Mouse (Mus musculus) liver, embryonic 14.5 days (tissue): ENCODE measurements at regions not wholly inside any gene's neighbourhood (a gene's known extent, or its start where the extent isn't known, plus 50 kb on each side); places are given as distances from the start of the nearest gene placed in this dataset.

Experiments
- ATAC-seq: fragments of 200-750 bp; cut with Nextera tagmentation; 2 replicates; pipeline ENCODE4 v1.8.0; 2017; ENCODE audit warnings: moderate number of reproducible peaks, mild to moderate bottlenecking, moderate library complexity; ENCODE audit not compliant: insufficient read depth
- DNase-seq, 3 experiments: peaks; one replicate each; pipeline ENCODE4 v3.0.0-alpha.2; 2012 to 2013; ENCODE audit warnings: low read depth in 3 of 3, low spot score in 3 of 3
- H3K27ac ChIP-seq: fragments of 300-500 bp; sonication (generic); 2 replicates; pipeline ENCODE4 v1.5.1; 2014; ENCODE audit warnings: moderate library complexity, mild to moderate bottlenecking, control low read depth, inconsistent platforms
- H3K27me3 ChIP-seq: fragments of 300-500 bp; sonication (generic); 2 replicates; pipeline ENCODE4 v1.6.1; 2014; ENCODE audit warnings: mild to moderate bottlenecking, low read length, moderate library complexity; ENCODE audit not compliant: control insufficient read depth, insufficient read depth
- H3K36me3 ChIP-seq: fragments of 300-500 bp; sonication (generic); replicated peaks from 2 replicates; pipeline ENCODE4 v1.6.1; 2014; ENCODE audit warnings: low read depth; ENCODE audit not compliant: control insufficient read depth, insufficient read depth
- H3K4me1 ChIP-seq, 2 experiments: fragments of 200-500 bp in 1 of 2; fragments of 300-500 bp in 1 of 2; sonication (generic) in 1 of 2; replicated peaks; 2 replicates each; pipeline ENCODE4 v1.6.1; 2012 to 2014; ENCODE audit warnings: antibody characterized with exemption in 1 of 2, inconsistent platforms in 1 of 2, low read length in 1 of 2; ENCODE audit not compliant: control insufficient read depth in 2 of 2, insufficient read depth in 2 of 2
- H3K4me2 ChIP-seq: fragments of 300-500 bp; sonication (generic); 2 replicates; pipeline ENCODE4 v1.6.1; 2014; ENCODE audit warnings: low read depth, mild to moderate bottlenecking, control low read depth, moderate library complexity
- H3K4me3 ChIP-seq, 2 experiments: fragments of 200-500 bp in 1 of 2; fragments of 300-500 bp in 1 of 2; sonication (generic) in 1 of 2; 2 replicates each; pipeline ENCODE4 v1.5.1; 2012 to 2014; ENCODE audit warnings: low read depth in 2 of 2, low read length in 2 of 2, mild to moderate bottlenecking in 2 of 2, control low read depth in 1 of 2, inconsistent platforms in 1 of 2, moderate library complexity in 1 of 2; ENCODE audit not compliant: insufficient read depth in 1 of 2
- H3K9ac ChIP-seq: fragments of 300-500 bp; sonication (generic); replicated peaks from 2 replicates; pipeline ENCODE4 v1.6.1; 2014; ENCODE audit warnings: mild to moderate bottlenecking, control low read depth, moderate library complexity
- H3K9me3 ChIP-seq: fragments of 300-500 bp; sonication (generic); 2 replicates; pipeline ENCODE4 v1.6.1; 2016; ENCODE audit warnings: low read length, mixed read lengths; ENCODE audit not compliant: control insufficient read depth
- CTCF ChIP-seq: IDR thresholded peaks from 2 replicates; pipeline ENCODE4 v1.5.1; 2016; ENCODE audit warnings: antibody characterized with exemption, low read depth, control low read depth
- EP300 ChIP-seq: IDR thresholded peaks from 2 replicates; pipeline ENCODE4 v1.6.1; 2016; ENCODE audit warnings: antibody characterized with exemption, low read depth
- WGBS: fragments of 180-500 bp; shearing (Covaris S2); extraction: QIAGEN DNeasy Blood & Tissue Kit; methylation state at CpG from one replicate; pipeline ENCODE4 v1.1.7; 2014; ENCODE audit not compliant: insufficient replicate concordance; 5-methylcytosine and 5-hydroxymethylcytosine counted together

DNA sequence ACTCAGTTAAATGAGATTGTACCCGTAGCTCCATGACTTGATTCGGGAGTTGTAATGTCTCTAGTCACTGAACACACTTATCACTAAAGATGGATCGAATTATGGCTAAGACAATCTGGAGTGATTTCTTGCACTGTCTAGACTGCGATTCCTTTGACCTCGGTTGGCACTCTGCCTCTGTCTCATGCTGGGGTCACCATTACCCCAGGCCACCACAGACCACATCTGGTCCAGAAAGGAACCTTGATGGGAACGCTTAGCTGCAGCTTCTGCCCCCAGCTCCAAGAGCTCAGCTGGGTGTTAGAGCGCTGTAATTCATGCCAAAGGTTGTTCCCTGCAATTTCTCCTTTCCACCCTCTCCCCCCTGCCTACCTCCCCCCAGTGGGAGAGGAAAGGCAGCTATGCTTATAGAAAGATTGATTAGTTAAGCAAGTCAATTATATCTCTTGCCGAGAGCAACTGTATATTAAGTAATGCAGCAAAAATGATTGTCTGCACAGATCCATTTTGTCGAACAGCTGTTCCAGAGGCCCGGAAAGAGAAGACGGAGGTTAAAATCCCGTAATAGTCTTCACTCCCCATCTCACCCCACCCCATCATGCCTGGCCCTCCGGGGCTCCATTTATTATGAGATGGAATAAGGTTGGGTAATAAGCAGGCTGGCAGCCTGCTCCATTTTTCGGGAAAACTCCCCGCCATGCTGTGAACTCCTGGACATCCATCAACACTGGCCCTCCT is 314.3 kb upstream of the Gm4791 start:
- ATAC-seq = no peak
- H3K27ac ChIP-seq = no peak overlapping the region
- WGBS = 69% methylated on average over 15 of the region's 15 CpGs

DNA sequence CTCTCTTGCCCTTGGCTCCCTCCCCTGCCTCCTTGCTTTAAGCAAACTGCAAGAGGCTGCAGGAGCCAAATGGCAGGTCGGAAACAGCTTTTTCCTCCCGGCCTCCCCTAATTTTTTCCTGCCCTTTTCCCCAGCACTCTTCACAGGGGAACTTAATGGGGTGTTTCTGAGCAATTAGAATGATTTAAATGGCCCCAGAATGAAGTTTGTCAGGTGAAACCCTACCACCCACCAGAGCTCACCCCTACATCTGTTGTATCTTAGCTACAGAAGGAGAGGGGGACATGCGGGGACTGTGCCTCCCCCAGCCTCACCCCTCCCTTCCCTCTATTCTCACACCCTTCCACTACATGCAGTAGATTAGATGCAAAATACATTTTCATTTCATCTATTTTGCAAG is 326.5 kb upstream of the Gm4791 start:
- H3K9me3 ChIP-seq = no peaks in the 10 kb centered on the region
- WGBS = 12% methylated on average over 3 of the region's 3 CpGs
- ATAC-seq (no peak), DNase-seq (no peak)
- no peak for TF ChIP-seq EP300
- TF ChIP-seq CTCF = no peak
- H3K4me3 ChIP-seq = no peak overlapping the region
- no peak overlapping the region for H3K27ac ChIP-seq
- H3K9ac ChIP-seq = no peak overlapping the region
- no peaks in the 10 kb centered on the region for H3K27me3 ChIP-seq
- H3K36me3 ChIP-seq = no peaks in the 10 kb centered on the region
- no peaks in the 10 kb centered on the region for H3K4me1 ChIP-seq
- H3K4me2 ChIP-seq = no peak overlapping the region

More for the DNA sequence above, 314.3 kb upstream of the Gm4791 start:
- Histone ChIP-seq H3K9me3 (no peaks in the 10 kb centered on the region), H3K36me3 (no peaks in the 10 kb centered on the region), H3K4me2 (no peak overlapping the region), H3K4me3 (no peak overlapping the region), H3K9ac (no peak overlapping the region), H3K4me1 (no peaks in the 10 kb centered on the region), H3K27me3 (no peaks in the 10 kb centered on the region)
- DNase-seq = no peak
- TF ChIP-seq EP300 (no peak), CTCF (no peak)

DNA sequence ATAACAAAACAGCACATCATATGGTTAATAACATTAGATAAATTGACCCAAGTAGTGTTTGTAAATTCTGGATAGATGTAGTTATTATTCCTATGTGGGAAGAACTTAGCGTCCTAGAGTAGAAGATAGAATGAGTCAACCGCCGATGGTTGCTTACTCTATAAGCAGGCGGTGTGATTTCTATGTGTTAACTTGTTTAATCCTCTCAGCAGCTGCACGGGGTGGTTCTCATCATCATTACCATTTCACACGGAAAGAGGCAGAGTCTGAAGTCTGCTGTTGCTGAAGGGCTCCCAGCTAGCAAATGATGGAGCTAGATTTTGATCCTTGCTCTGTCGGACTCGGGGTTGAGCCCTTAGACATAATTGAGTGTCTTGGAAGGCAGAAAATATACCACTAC is 334.6 kb upstream of the 4931429L15Rik start:
- Histone ChIP-seq H3K36me3 (no peaks in the 10 kb centered on the region), H3K9me3 (no peaks in the 10 kb centered on the region), H3K27me3 (no peaks in the 10 kb centered on the region), H3K27ac (no peak overlapping the region), H3K9ac (no peak overlapping the region), H3K4me3 (no peak overlapping the region), H3K4me2 (no peak overlapping the region), H3K4me1 (no peaks in the 10 kb centered on the region)
- DNase-seq (no peak), ATAC-seq (no peak)
- no peak for TF ChIP-seq CTCF
- 62% methylated on average over 8 of the region's 8 CpGs for WGBS

DNA sequence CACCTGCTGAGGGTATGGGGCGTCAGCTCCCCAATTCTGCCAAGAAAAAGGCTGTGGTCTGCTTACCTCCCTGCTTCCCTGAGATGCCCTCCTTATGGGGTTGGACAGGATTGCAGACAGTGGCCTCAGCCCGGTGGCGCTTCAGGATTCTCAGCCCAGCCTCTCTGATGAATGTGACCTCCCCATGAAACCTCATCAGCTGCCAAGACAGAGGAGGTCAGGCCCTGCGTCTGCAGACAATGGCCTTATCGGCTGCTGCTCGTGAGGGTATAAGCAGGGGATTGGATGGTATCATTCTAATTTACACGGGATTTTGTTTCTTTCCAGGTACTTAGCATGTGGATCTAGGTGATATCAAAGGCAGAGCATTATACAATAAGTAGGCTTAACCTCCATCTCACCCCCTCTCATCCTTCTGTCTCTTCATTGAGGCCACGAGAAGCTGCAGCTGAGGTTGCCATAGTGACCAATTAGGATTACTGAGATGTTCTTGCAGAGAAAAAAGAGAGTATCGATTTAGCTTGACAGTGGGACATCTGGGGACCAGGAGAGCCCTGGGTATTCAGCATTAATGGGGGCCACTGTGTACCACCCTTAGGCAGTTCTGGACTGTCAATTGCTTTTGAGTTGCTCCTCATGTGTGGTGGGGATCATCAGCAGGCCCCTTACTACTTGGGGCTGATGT is 327.6 kb upstream of the 4931429L15Rik start:
- H3K9ac ChIP-seq = no peak overlapping the region
- H3K27ac ChIP-seq = no peak overlapping the region
- H3K9me3 ChIP-seq = no peaks in the 10 kb centered on the region
- no peak for DNase-seq
- no peak for TF ChIP-seq EP300
- H3K4me3 ChIP-seq = no peak overlapping the region
- no peaks in the 10 kb centered on the region for H3K27me3 ChIP-seq
- ATAC-seq = no peak
- no peak overlapping the region for H3K4me2 ChIP-seq
- H3K36me3 ChIP-seq = no peaks in the 10 kb centered on the region
- no peaks in the 10 kb centered on the region for H3K4me1 ChIP-seq
- 58% methylated on average over 9 of the region's 9 CpGs for WGBS

DNA sequence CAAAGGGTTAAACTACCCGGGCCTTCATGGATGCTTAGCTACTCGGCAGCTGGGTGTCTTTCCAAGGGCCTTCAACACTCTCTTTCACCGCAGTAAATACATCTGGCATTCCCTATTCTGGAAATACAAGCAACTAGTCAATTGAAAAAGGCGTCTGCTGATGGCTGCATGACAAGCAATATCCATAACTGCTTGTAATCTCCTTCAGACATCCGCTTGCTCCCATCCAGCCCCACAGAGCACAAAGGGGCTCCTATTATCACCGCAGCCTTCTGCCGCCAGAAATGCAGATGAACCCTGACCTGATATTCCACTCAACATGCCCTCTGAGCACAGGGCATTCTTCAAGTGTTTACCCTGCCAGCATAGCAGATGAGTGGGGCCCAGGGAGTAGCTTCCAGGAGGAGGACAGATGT is 325.7 kb upstream of the 4931429L15Rik start:
- no peaks in the 10 kb centered on the region for H3K9me3 ChIP-seq
- H3K4me2 ChIP-seq = no peak overlapping the region
- H3K27me3 ChIP-seq = no peaks in the 10 kb centered on the region
- 44% methylated on average over 7 of the region's 7 CpGs for WGBS
- no peaks in the 10 kb centered on the region for H3K36me3 ChIP-seq
- ATAC-seq = no peak
- no peak overlapping the region for H3K4me3 ChIP-seq
- no peak overlapping the region for H3K27ac ChIP-seq
- no peak for DNase-seq
- H3K9ac ChIP-seq = no peak overlapping the region
- no peak for TF ChIP-seq EP300
- no peak for TF ChIP-seq CTCF
- no peaks in the 10 kb centered on the region for H3K4me1 ChIP-seq
